Mouse (Mus musculus) hindbrain, embryonic 11.5 days (tissue): Measurements from ENCODE around the gene Vamp1. TPM values are rescaled to one million over a fixed set of nuclear protein-coding genes. Genes with fewer than 3 reads are reported as not detected.
"Not testable (repeated sequence)": the region's sequence is repeated elsewhere in the genome, so short reads cannot be mapped to it uniquely, and the experiment has no call there.

Source experiments
- ATAC-seq: fragments of 200-750 bp; cut with Nextera tagmentation; 2 replicates; pipeline ENCODE4 v1.8.0; 2017; ENCODE audit warnings: mild to moderate bottlenecking, moderate TSS enrichment, moderate library complexity; ENCODE audit not compliant: low FRiP score
- DNase-seq: peaks from one replicate; pipeline ENCODE4 v3.0.0-alpha.2; 2015; ENCODE audit warnings: low spot score
- H3K27ac ChIP-seq: fragments of 300-500 bp; sonication (generic); 2 replicates; pipeline ENCODE4 v1.5.1; 2014; ENCODE audit warnings: mild to moderate bottlenecking, low read depth, low read length
- H3K27me3 ChIP-seq: fragments of 300-500 bp; sonication (generic); 2 replicates; pipeline ENCODE4 v1.6.1; 2014; ENCODE audit warnings: mild to moderate bottlenecking, low read length, moderate library complexity, mixed read lengths; ENCODE audit not compliant: control insufficient read depth, insufficient read depth
- H3K36me3 ChIP-seq: fragments of 300-500 bp; sonication (generic); 2 replicates; pipeline ENCODE4 v1.6.1; 2014; ENCODE audit warnings: mild to moderate bottlenecking, low read length, moderate library complexity, mixed read lengths; ENCODE audit not compliant: control insufficient read depth, insufficient read depth
- H3K4me1 ChIP-seq: fragments of 300-500 bp; sonication (generic); replicated peaks from 2 replicates; pipeline ENCODE4 v1.6.1; 2014; ENCODE audit warnings: low read length, mixed read lengths; ENCODE audit not compliant: control insufficient read depth, insufficient read depth
- H3K4me2 ChIP-seq: fragments of 300-500 bp; sonication (generic); replicated peaks from 2 replicates; pipeline ENCODE4 v1.6.1; 2014; ENCODE audit warnings: mild to moderate bottlenecking, low read depth, low read length
- H3K4me3 ChIP-seq: fragments of 300-500 bp; sonication (generic); 2 replicates; pipeline ENCODE4 v1.5.1; 2014; ENCODE audit warnings: low read depth, low read length
- H3K9ac ChIP-seq: fragments of 300-500 bp; sonication (generic); 2 replicates; pipeline ENCODE4 v1.6.1; 2014; ENCODE audit warnings: low read depth, low read length
- H3K9me3 ChIP-seq: fragments of 300-500 bp; sonication (generic); 2 replicates; pipeline ENCODE4 v1.6.1; 2016; ENCODE audit warnings: low read length; ENCODE audit not compliant: control insufficient read depth
- WGBS: fragments of 180-500 bp; shearing (Covaris S2); extraction: QIAGEN DNeasy Blood & Tissue Kit; methylation state at CpG from one replicate; pipeline ENCODE4 v1.1.7; 2014; 5-methylcytosine and 5-hydroxymethylcytosine counted together
- polyA plus RNA-seq: library from polyadenylated mRNA; unstranded; fragments of >200 nt; fragmentation: Nextera tagmentation; extraction: Ambion mirVana; gene quantifications from 2 replicates; pipeline ENCODE4 v1.2.1, GENCODE M21; 2014

The Vamp1 gene
- polyA plus RNA-seq, 1 experiment from 2014 or later = 2.3 TPM

DNA sequence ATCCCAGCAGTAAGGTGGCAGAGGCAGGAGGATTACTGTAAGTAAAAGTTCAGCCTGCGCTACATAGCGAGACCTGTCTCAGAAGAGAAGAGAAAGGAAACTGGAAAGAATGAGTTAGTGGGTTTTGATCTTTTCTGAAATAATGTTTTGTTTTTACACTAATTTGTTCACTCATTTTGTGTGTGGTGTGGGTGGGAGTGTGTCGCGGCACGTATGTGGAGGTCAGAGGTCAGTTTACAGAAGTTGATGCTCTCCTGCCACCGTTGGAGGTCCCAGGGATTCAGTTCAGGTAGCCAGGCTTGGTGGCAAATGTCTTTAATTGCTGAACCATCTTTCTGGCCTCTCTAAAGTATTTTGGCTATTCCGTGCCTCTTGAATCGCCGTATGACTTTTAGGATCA, 48.9 kb downstream of the Vamp1 start:
- ATAC-seq = no peak
- Histone ChIP-seq H3K9ac (no peak overlapping the region), H3K27me3 (no peaks in the 10 kb centered on the region), H3K4me1 (no peaks in the 10 kb centered on the region), H3K9me3 (no peaks in the 10 kb centered on the region), H3K36me3 (no peaks in the 10 kb centered on the region), H3K27ac (no peak overlapping the region), H3K4me2 (no peak overlapping the region), H3K4me3 (no peak overlapping the region)
- 88% methylated on average over 9 of the region's 9 CpGs for WGBS
- DNase-seq = no peak

DNA sequence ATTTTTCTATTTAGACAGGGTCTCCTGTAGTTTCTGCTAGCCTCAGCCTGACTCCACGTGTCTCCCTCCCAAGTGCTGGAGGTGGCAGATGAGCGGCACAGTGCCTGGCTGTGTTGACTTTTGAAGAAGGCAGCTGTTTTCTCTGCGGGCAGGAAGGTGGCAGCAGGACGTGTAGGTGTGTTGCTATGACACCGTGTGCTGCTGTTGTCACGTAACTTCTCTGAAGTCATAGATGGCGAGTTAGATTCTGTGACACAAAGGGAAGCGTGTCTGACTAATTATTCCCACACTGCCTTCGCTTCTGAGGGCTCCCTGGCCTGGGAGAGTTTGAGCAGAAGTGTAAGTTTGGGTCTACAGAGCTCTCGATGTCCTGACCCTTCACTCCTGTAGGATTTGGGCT, 49.9 kb downstream of the Vamp1 start:
- no peaks in the 10 kb centered on the region for H3K27me3 ChIP-seq
- no peak overlapping the region for H3K27ac ChIP-seq
- DNase-seq (no peak), ATAC-seq (no peak)
- H3K36me3 ChIP-seq = no peaks in the 10 kb centered on the region
- no peak overlapping the region for H3K4me3 ChIP-seq
- no peak overlapping the region for H3K4me2 ChIP-seq
- WGBS = 56% methylated on average over 10 of the region's 10 CpGs
- no peaks in the 10 kb centered on the region for H3K9me3 ChIP-seq
- H3K9ac ChIP-seq = no peak overlapping the region
- no peaks in the 10 kb centered on the region for H3K4me1 ChIP-seq

DNA sequence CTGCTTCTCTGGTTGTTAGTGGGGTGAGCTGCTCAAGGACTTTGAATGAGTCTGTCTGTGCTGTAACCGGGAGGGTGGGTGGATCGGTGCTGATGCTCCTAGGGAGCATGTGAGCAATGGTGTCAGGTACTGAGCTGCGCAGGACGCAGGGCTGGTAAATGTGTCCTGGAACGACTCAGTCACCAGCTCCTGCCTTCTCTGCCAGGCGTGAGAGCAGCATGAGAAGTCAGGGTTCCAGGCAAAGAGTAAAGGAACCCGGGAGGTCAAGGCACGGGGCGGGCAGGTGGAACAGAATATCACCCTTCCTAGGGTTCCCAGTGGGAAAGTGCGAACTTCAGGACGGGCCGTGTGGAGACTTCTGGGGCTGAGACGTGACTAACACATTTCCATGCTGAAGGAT, 50.7 kb downstream of the Vamp1 start:
- H3K9ac ChIP-seq = no peak overlapping the region
- ATAC-seq (no peak), DNase-seq (no peak)
- H3K4me2 ChIP-seq = no peak overlapping the region
- WGBS = 72% methylated on average over 13 of the region's 13 CpGs
- no peaks in the 10 kb centered on the region for H3K9me3 ChIP-seq
- H3K36me3 ChIP-seq = no peaks in the 10 kb centered on the region
- 0 out of 2 replicates have a peak, but pooled peaks cover 2% of the 10 kb centered on the region for H3K27me3 ChIP-seq
- no peak overlapping the region for H3K4me3 ChIP-seq
- no peak overlapping the region for H3K27ac ChIP-seq
- H3K4me1 ChIP-seq = no peaks in the 10 kb centered on the region

DNA sequence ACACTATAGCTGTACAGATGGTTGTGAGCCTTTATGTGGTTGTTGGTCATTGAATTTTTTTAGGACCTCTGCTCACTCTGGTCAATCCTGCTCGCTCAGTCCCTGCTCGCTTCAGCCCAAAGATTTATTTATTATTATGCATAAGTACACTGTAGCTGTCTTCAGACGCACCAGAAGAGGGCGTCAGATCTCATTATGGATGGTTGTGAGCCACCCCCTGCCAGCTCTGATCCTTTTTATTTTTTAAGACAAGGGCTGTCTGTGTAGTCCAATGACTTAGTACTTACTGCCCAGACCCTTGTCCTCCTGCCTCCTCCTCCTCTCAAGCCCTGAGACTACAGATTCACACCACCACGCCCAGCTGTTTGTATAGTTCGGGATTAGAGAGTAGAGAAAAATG, 51.2 kb downstream of the Vamp1 start:
- not testable (repeated sequence) for H3K27me3 ChIP-seq, DNase-seq, ATAC-seq, H3K4me1 ChIP-seq, H3K36me3 ChIP-seq, H3K9me3 ChIP-seq, H3K27ac ChIP-seq, H3K4me3 ChIP-seq, H3K9ac ChIP-seq, H3K4me2 ChIP-seq
- WGBS = 72% methylated on average over 6 of the region's 6 CpGs

DNA sequence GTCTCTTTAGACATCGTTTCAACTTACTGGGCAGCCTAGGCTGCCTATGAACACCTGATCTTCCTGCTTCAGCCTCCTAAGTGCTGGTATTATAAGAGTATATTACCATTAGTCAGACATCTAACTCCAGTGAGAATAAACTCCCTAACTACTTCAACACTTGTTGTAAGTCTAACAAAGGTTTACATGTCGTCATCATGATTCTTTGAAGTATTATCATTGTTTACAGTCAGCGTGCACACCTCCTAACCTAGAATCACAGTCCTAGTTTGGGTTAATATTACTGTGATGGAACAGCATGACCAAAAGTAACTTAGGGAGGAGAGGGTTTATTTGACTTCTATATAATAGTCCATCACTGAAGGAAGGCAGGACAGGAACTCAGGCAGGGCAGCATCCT, 52.1 kb downstream of the Vamp1 start:
- Histone ChIP-seq H3K9ac (no peak overlapping the region), H3K4me1 (no peaks in the 10 kb centered on the region), H3K4me3 (no peak overlapping the region), H3K9me3 (no peaks in the 10 kb centered on the region), H3K4me2 (no peak overlapping the region), H3K36me3 (no peaks in the 10 kb centered on the region), H3K27me3 (0 out of 2 replicates have a peak, but pooled peaks cover 2% of the 10 kb centered on the region), H3K27ac (no peak overlapping the region)
- ATAC-seq (no peak), DNase-seq (no peak)
- 87% methylated on average over 3 of the region's 3 CpGs for WGBS

DNA sequence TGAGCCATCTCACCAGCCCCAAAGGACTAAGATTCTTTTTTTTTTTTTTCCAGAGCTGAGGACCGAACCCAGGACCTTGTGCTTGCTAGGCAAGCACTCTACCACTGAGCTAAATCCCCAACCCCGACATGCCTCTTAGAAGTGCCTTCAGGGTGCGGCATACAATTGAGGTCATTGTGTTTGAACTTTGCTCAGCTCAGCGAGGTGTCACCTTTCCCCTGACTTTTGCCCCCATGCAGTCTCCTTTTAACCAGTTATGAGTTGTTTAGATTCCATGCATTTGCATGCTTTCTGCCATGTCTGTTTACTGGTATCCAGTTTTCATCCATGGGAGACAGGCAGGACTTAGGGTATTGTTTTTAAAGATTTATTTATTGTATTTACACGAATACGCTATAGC, 53.4 kb downstream of the Vamp1 start:
- 49% methylated on average over 6 of the region's 6 CpGs for WGBS
- Histone ChIP-seq H3K27me3 (0 out of 2 replicates have a peak, but pooled peaks cover 2% of the 10 kb centered on the region), H3K4me1 (no peaks in the 10 kb centered on the region), H3K36me3 (no peaks in the 10 kb centered on the region), H3K27ac (no peak overlapping the region), H3K9ac (no peak overlapping the region), H3K9me3 (no peaks in the 10 kb centered on the region), H3K4me3 (no peak overlapping the region), H3K4me2 (no peak overlapping the region)
- DNase-seq (no peak), ATAC-seq (no peak)

DNA sequence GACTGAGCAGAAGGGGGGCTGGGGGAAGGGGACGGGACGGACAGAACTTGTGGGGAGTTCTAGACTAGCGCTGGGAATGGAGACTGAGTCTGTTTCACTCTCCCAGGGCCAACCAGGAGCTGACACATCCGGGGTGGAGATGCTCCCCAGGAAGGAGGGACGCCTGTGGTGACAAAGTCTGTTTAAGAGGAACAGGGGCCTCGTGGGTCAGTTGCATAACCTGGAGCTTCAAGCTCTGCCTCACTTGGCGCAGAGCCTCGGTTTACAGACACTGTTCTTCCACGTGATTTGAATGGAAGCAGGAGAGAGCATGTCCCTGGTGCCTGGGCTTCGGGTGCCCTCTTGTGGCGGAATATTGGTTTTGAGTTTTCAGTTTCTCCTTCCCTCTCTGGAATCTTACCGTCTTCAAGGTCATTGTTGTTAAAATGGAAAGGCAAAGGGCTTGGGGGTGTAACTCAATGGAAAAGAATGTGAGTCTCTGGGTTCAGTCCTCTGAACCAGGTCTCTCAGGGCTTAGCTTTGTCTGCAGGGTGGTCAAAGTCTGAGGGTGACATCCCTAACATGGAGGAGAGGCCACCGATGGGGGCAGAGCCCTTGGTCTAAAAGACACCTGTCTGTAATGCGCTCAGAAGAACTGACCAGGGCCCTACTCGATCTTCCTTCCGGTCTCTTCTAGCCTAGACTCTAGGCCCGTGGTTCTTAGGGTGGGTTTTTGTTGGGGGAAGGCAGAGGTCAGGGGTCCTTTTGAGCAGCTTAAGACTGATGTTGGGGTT, 56.3 kb downstream of the Vamp1 start:
- Histone ChIP-seq H3K4me2 (no peak overlapping the region), H3K4me1 (no peaks in the 10 kb centered on the region), H3K36me3 (no peaks in the 10 kb centered on the region), H3K27me3 (0 out of 2 replicates have a peak, but pooled peaks cover 2% of the 10 kb centered on the region), H3K9ac (peak overlapping the region; percentile 16; the same call in 1 of the 2 replicates), H3K4me3 (no peak overlapping the region), H3K9me3 (no peaks in the 10 kb centered on the region), H3K27ac (no peak overlapping the region)
- DNase-seq (peak; percentile 90), ATAC-seq (peak; percentile 86; the same call in 1 of the 2 replicates)
- WGBS = 20% methylated on average over 17 of the region's 17 CpGs

DNA sequence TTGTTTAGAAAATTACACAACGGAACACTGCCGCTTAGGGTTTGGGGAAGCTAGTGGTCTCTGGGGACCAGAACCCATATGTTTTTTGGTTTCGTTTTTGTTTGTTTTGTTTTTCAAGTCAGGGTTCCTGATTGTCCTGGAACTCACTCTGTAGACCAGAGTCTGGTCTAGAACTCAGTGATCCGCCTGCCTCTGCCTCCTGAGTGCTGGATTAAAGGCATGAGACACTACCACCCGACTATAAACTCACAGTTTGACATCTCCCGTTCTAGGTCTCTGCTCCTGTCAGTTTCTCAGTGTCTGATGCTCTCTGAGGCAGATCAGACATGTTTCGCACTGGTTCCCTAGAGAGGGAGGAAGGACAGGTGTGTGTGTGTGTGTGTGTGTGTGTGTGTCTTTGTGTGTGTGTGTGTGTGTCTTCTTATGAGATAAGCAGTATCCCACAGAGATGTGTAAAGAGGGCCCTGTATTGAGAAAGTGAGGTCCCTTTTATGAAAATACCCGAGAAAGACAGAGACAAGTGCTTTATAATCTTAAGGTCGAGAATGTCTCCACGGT, 57.0 kb downstream of the Vamp1 start:
- H3K36me3 ChIP-seq = no peaks in the 10 kb centered on the region
- H3K9me3 ChIP-seq = no peaks in the 10 kb centered on the region
- no peak overlapping the region for H3K9ac ChIP-seq
- DNase-seq (no peak), ATAC-seq (no peak)
- no peak overlapping the region for H3K27ac ChIP-seq
- 0 out of 2 replicates have a peak, but pooled peaks cover 2% of the 10 kb centered on the region for H3K27me3 ChIP-seq
- WGBS = 79% methylated on average over 10 of the region's 10 CpGs
- H3K4me1 ChIP-seq = no peaks in the 10 kb centered on the region
- H3K4me2 ChIP-seq = no peak overlapping the region
- H3K4me3 ChIP-seq = no peak overlapping the region
